Mouse (Mus musculus): ENCODE measurements at regions not wholly inside any gene's neighbourhood (a gene's known extent, or its start where the extent isn't known, plus 50 kb on each side); places are given as distances from the start of the nearest gene placed in this dataset.

DNA sequence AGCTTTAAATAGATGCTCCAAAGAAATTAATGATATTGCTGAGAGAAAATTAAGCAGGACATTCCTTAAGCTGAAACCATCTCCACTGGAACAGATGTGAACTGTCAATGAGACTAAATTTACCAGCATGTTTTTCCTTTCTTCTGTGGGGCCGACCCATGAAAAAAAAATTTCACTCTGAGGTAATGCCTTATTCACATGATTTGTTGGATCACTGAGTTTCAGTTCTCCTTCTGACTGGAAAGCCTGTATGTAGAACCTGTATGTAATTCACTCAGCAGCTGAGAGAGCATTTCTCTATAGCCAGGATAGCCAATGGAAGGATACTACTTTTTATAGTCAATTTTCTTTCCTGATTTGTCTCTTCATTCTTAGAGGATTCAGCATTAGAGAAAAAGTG lies 535.3 kb downstream of the Hdgfl1 start:
- TF ChIP-seq CTCF (IDR thresholded peaks at IDR 0.05; ENCODE audit: borderline replicate concordance, extremely low read depth, insufficient read depth, insufficient read length) (no peak), POLR2A (IDR thresholded peaks at IDR 0.05; ENCODE audit: borderline replicate concordance, extremely low read depth, insufficient read depth, insufficient read length, poor library complexity, severe bottlenecking) (no peak)

Measured in brain, embryonic 14.5 days (tissue).